Mouse (Mus musculus) lung, embryonic 16.5 days (tissue): ENCODE measurements around the gene Slit3. TPM values are rescaled to one million over a fixed set of nuclear protein-coding genes. Genes with fewer than 3 reads are reported as not detected.

ENCODE experiments used
- ATAC-seq: fragments of 200-750 bp; cut with Nextera tagmentation; 2 replicates; pipeline ENCODE4 v1.8.0; 2017; ENCODE audit warnings: low read depth, mild to moderate bottlenecking, moderate library complexity
- H3K27ac ChIP-seq: fragments of 300-500 bp; sonication (generic); 2 replicates; pipeline ENCODE4 v1.5.1; 2014; ENCODE audit warnings: mild to moderate bottlenecking, control low read depth, low read length
- H3K27me3 ChIP-seq: fragments of 300-500 bp; sonication (generic); 2 replicates; pipeline ENCODE4 v1.6.1; 2014; ENCODE audit warnings: low read depth, low read length, mixed read lengths; ENCODE audit not compliant: control insufficient read depth, insufficient read depth
- H3K36me3 ChIP-seq: fragments of 300-500 bp; sonication (generic); 2 replicates; pipeline ENCODE4 v1.6.1; 2014; ENCODE audit warnings: low read length; ENCODE audit not compliant: control insufficient read depth, insufficient read depth
- H3K4me1 ChIP-seq: fragments of 300-500 bp; sonication (generic); replicated peaks from 2 replicates; pipeline ENCODE4 v1.6.1; 2014; ENCODE audit warnings: low read length, mixed read lengths; ENCODE audit not compliant: control insufficient read depth, insufficient read depth
- H3K4me2 ChIP-seq: fragments of 300-500 bp; sonication (generic); 2 replicates; pipeline ENCODE4 v1.6.1; 2014; ENCODE audit warnings: low read depth, low read length, control low read depth
- H3K4me3 ChIP-seq: fragments of 300-500 bp; sonication (generic); 2 replicates; pipeline ENCODE4 v1.5.1; 2014; ENCODE audit warnings: mild to moderate bottlenecking, low read length, control low read depth
- H3K9ac ChIP-seq: fragments of 300-500 bp; sonication (generic); 2 replicates; pipeline ENCODE4 v1.6.1; 2014; ENCODE audit warnings: low read length, control low read depth
- H3K9me3 ChIP-seq: fragments of 300-500 bp; sonication (generic); 2 replicates; pipeline ENCODE4 v1.6.1; 2016; ENCODE audit warnings: low read length; ENCODE audit not compliant: control insufficient read depth
- WGBS: fragments of 180-500 bp; shearing (Covaris S2); extraction: QIAGEN DNeasy Blood & Tissue Kit; methylation state at CpG from one replicate; pipeline ENCODE4 v1.1.7; 2014; 5-methylcytosine and 5-hydroxymethylcytosine counted together
- polyA plus RNA-seq: library from polyadenylated mRNA; unstranded; fragments of >200 nt; fragmentation: Nextera tagmentation; extraction: Ambion mirVana; gene quantifications from 2 replicates; pipeline ENCODE4 v1.2.1, GENCODE M21; 2015

Slit3 gene
- polyA plus RNA-seq, 1 experiment from 2014 or later, result 9.1 TPM

GRCm38 (mm10) chr11:35326346-35326745, 205.3 kb downstream of the Slit3 start:
- Histone ChIP-seq H3K9me3 (no peaks in the 10 kb centered on the region), H3K27ac (no peak overlapping the region), H3K4me1 (no peaks in the 10 kb centered on the region), H3K4me2 (no peak overlapping the region), H3K36me3 (no peaks in the 10 kb centered on the region), H3K9ac (no peak overlapping the region), H3K4me3 (no peak overlapping the region), H3K27me3 (no peaks in the 10 kb centered on the region)
- ATAC-seq, result no peak
- WGBS, result 33% methylated on average over 3 of the region's 3 CpGs

DNA sequence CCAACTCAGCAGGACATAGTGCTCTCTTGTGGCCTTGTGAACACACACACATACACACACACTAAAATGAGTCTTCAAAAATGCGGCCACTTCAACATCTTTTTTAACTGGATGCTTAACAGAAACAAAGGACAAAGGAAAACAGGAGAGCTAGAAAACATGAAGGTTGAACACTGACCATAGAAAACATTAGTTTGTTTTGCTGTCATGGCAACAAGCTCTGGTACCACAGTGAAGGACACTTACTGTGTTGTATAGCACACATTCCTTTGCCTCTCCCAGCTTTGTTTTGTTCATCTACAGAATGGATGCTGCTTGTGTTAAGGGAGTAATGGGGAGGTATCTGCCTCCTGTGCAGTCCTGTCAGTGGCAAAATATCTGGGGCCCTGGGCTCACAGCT, 206.9 kb downstream of the Slit3 start:
- Histone ChIP-seq H3K4me2 (no peak overlapping the region), H3K27me3 (no peaks in the 10 kb centered on the region), H3K27ac (no peak overlapping the region), H3K9me3 (no peaks in the 10 kb centered on the region), H3K36me3 (no peaks in the 10 kb centered on the region), H3K4me1 (no peaks in the 10 kb centered on the region), H3K4me3 (no peak overlapping the region), H3K9ac (no peak overlapping the region)
- ATAC-seq, result no peak
- 92% methylated on average over 1 of the region's 1 CpGs for WGBS

DNA sequence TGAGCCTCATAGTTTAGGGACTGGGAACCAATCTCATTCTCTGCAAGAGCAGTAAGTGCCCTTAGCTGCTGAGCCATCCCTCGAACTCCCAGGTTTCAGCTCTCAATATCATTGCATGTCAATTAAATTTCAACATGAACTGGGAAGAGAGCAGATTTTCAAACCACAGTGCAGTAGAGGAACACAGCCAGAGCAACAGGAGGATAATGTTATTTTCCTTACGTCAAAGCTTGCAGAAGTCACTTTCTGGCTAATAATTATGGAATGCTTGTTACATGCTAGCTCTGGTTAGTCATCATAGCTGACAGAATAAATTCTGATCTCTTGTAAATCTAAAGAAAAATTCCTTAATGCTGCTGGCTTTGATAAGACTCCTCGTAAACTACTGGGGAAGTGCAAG, 210.5 kb downstream of the Slit3 start:
- H3K27ac ChIP-seq, result no peak overlapping the region
- no peaks in the 10 kb centered on the region for H3K9me3 ChIP-seq
- H3K36me3 ChIP-seq, result no peaks in the 10 kb centered on the region
- H3K4me2 ChIP-seq, result no peak overlapping the region
- no peaks in the 10 kb centered on the region for H3K4me1 ChIP-seq
- no peak for ATAC-seq
- WGBS, result 70% methylated on average over 3 of the region's 3 CpGs
- H3K9ac ChIP-seq, result no peak overlapping the region
- H3K4me3 ChIP-seq, result no peak overlapping the region
- H3K27me3 ChIP-seq, result no peaks in the 10 kb centered on the region

DNA sequence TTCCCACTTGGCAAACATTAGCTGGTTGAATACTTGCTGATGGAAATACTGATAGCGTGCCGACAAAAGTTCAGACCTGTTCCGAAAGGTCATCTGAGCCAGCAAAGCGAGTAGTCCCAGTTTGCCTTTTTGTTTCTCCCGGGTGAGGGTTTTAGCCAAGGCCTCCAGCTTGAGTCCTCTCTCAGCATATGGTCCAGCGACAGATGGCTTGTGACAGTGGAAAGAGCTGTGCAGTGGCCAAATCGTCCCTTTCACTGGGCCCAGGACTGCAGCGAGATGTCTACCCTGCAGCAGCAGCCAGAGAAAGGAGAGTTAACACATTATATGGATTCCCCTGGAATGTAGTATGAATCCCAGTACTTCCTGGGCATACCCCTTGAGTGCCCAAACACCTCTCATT, 215.5 kb downstream of the Slit3 start:
- no peak for ATAC-seq
- Histone ChIP-seq H3K9ac (no peak overlapping the region), H3K9me3 (no peaks in the 10 kb centered on the region), H3K27me3 (no peaks in the 10 kb centered on the region), H3K4me3 (no peak overlapping the region), H3K36me3 (no peaks in the 10 kb centered on the region), H3K27ac (no peak overlapping the region), H3K4me2 (no peak overlapping the region), H3K4me1 (no peaks in the 10 kb centered on the region)
- 69% methylated on average over 8 of the region's 8 CpGs for WGBS

DNA sequence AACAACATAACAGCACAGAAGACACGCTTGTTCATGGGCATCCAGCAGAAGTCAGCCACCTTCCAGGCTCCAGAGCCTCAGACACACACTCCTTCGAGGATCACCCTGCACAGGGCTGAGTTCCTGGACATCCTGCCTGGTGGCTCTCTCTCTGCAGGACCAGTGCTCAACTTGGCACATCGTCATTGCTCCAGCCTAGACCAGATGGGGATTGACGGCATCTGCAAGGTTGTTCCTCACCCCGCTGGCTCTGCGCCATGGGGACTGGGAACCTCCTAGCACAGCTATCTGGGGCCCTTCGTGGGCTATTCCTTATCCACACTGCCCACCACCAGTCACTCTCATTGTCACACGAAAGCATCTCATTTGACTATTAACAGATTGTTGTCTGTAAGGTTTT, 216.5 kb downstream of the Slit3 start:
- Histone ChIP-seq H3K4me1 (no peaks in the 10 kb centered on the region), H3K27ac (no peak overlapping the region), H3K4me2 (no peak overlapping the region), H3K27me3 (no peaks in the 10 kb centered on the region), H3K9ac (no peak overlapping the region), H3K9me3 (no peaks in the 10 kb centered on the region), H3K36me3 (no peaks in the 10 kb centered on the region), H3K4me3 (no peak overlapping the region)
- WGBS, result 66% methylated on average over 8 of the region's 8 CpGs
- ATAC-seq, result no peak

DNA sequence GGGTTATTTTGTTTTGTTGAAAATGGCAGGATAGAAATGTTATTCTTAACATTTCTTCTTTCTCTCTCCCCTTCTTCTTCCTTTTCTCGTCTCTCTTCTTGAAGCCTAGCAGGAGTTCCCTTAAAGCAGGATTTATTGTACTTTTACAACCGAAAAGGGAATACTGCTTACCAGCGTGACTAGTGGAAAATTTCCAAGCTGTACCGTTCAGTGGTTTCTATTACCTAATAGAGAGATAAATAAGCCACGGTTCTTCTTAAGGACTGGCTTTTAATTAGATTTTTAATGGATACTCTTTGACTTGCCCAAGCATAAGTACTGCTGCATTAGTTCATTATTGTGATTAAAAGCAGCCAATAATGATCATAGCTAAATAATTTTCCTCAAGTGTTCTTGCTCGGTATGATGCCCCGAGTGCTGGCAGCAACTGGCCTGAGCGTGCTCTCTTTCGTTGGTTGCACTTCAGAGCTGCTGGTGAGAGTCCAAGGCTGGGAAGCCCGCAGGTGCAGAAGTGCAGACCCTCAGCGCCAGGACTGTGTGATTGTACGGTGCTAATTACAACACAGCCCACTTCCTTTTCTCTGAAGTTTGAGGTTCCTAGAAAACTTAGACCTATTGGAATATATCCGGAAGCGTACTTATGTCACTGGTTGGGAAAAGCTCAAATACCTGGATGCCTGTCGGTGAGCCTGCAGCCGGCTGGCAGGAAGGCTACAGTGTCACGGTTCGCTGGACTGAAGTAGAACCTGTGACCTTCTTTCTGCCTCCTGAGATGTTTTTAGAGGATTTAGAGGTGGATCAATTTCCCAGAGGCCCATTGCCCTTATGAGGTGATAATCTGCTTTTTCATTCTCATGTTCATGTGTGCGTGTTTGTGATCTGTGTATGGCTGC, 217.1 kb downstream of the Slit3 start:
- no peak for ATAC-seq

DNA sequence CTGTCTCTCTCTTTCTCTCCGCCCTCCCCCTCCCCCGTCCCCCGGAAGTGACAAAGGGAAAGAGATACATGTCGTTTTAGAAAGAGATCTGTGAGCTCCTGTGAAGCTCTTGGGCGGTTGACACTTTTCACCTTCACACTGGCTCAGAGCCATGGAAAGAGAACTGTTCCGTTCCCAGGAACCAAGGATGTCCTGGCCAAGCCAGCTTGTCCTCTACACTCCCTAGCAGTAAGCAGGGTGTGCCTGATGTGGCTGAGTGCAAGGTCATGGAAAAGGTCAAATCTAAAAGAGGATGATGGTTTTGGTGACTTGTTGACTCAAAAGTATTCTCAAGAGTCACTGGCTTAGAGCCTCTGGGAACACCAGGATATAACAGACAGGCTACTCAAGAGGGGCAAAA, 219.7 kb downstream of the Slit3 start:
- ATAC-seq, result peak; percentile 56; the same call in 1 of the 2 replicates
- Histone ChIP-seq H3K4me2 (no peak overlapping the region), H3K9ac (no peak overlapping the region), H3K36me3 (no peaks in the 10 kb centered on the region), H3K27me3 (no peaks in the 10 kb centered on the region), H3K9me3 (no peaks in the 10 kb centered on the region), H3K27ac (no peak overlapping the region), H3K4me3 (no peak overlapping the region), H3K4me1 (no peaks in the 10 kb centered on the region)
- 52% methylated on average over 6 of the region's 6 CpGs for WGBS

More for the DNA sequence above, 217.1 kb downstream of the Slit3 start:
- H3K27ac ChIP-seq, result no peak overlapping the region
- 78% methylated on average over 19 of the region's 19 CpGs for WGBS
- no peak overlapping the region for H3K9ac ChIP-seq
- no peaks in the 10 kb centered on the region for H3K4me1 ChIP-seq
- no peaks in the 10 kb centered on the region for H3K9me3 ChIP-seq
- no peak overlapping the region for H3K4me2 ChIP-seq
- H3K36me3 ChIP-seq, result no peaks in the 10 kb centered on the region
- no peaks in the 10 kb centered on the region for H3K27me3 ChIP-seq
- no peak overlapping the region for H3K4me3 ChIP-seq

DNA sequence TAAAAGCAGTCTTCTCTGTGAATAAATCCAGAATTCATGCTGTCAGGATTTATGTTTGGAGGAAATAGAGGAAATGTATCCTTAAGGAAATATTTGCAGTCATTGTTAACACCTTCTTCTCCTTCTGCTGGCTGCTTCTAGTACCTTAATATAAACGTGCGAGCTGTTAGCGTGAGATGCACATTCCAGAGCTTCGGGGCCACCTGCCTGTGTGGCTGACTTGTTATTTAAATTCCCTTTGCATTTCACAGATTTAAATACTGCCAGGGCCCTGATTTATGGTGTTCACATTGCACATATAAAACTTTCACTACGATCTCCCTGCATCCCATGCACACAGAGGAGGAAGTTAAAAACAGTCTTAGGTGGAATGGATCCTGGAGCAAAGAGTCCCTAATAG, 221.5 kb downstream of the Slit3 start:
- 42% methylated on average over 5 of the region's 5 CpGs for WGBS

DNA sequence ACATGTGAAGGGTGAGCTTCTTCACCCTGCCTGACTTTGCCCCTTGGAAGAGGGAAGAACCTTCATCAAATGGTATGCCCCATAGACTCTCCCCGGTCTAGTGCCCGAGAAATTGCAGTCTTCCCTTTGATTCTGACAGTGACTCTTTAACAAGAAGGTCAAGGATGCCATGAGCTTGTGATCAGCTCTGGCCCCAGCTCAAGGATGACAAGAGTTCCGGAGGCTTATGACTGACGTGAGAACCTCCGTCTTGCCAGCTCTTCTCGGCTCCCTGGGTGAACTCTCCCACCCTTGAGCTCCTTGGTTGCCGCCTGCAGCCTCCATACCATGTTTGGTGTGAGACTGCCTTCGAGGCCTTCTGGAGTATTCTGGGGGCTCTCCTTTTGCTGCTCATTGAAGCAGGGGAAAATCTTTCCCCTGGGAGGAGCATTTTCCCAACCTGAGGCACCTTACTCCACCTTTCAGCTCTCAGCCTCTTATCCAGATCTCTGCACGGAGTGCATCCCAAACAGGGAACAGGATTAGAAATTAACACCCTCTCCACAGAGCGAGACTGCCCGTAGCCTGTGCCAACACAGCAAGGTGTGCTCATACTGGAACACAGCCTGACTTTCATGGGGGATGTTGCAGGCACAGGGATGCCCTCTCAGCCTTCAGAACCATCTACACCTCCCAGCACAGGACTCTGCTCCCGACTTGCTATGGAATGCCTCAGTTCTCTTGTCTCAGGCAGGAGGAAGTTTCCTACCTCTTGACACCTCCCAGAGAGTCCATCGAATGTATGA, 224.9 kb downstream of the Slit3 start:
- Histone ChIP-seq H3K9ac (no peak overlapping the region), H3K36me3 (no peaks in the 10 kb centered on the region), H3K27ac (no peak overlapping the region), H3K4me2 (no peak overlapping the region), H3K27me3 (no peaks in the 10 kb centered on the region), H3K4me3 (no peak overlapping the region), H3K9me3 (no peaks in the 10 kb centered on the region), H3K4me1 (no peaks in the 10 kb centered on the region)
- WGBS, result 66% methylated on average over 13 of the region's 13 CpGs
- no peak for ATAC-seq

More for the DNA sequence above, 221.5 kb downstream of the Slit3 start:
- H3K4me1 ChIP-seq, result no peaks in the 10 kb centered on the region
- no peaks in the 10 kb centered on the region for H3K36me3 ChIP-seq
- no peak for ATAC-seq
- no peak overlapping the region for H3K4me3 ChIP-seq
- no peaks in the 10 kb centered on the region for H3K27me3 ChIP-seq
- no peak overlapping the region for H3K9ac ChIP-seq
- H3K27ac ChIP-seq, result no peak overlapping the region
- no peak overlapping the region for H3K4me2 ChIP-seq
- no peaks in the 10 kb centered on the region for H3K9me3 ChIP-seq
